Mouse (Mus musculus) ovary, postnatal 36 days (tissue): Measurements from ENCODE around the gene Gripap1.
A peak's percentile ranks its signal among the peaks of the same experiment; 100 is the strongest.
"Not testable (repeated sequence)": the region's sequence is repeated elsewhere in the genome, so short reads cannot be mapped to it uniquely, and the experiment has no call there.

ENCODE experiments used
- DNase-seq: peaks from one replicate; pipeline ENCODE4 v3.0.0; 2022; ENCODE audit warnings: low spot score, mixed read lengths

Gripap1 gene

GRCm38 (mm10) chrX:7778450-7779244 lies 10.9 kb upstream of the Gripap1 start:
- no peak for DNase-seq

- DNase-seq, result no peak
Observed at GRCm38 (mm10) chrX:7779294-7779693, 10.3 kb upstream of the Gripap1 start.

- no peak for DNase-seq
Observed at GRCm38 (mm10) chrX:7782603-7783092, 6.9 kb upstream of the Gripap1 start.

GRCm38 (mm10) chrX:7790309-7790708 lies 744 bp downstream of the Gripap1 start:
- no peak for DNase-seq

GRCm38 (mm10) chrX:7793361-7793760 lies 3.8 kb downstream of the Gripap1 start:
- DNase-seq, result no peak

GRCm38 (mm10) chrX:7795016-7795415 lies 5.5 kb downstream of the Gripap1 start:
- peak; percentile 42 for DNase-seq

GRCm38 (mm10) chrX:7797327-7797726 lies 7.8 kb downstream of the Gripap1 start:
- no peak for DNase-seq

- not testable (repeated sequence) for DNase-seq
Observed at GRCm38 (mm10) chrX:7802157-7802556, 12.6 kb downstream of the Gripap1 start.

- peak; percentile 15 for DNase-seq
Observed at GRCm38 (mm10) chrX:7815016-7815415, 25.5 kb downstream of the Gripap1 start.

- peak; percentile 23 for DNase-seq
Observed at GRCm38 (mm10) chrX:7821865-7822779, 32.6 kb downstream of the Gripap1 start, which contains the start of gene Kcnd1. TSS of gene Kcnd1 (plus strand) at chrX:7822289.

- no peak for DNase-seq
Observed at GRCm38 (mm10) chrX:7837146-7837545, 47.6 kb downstream of the Gripap1 start.

- DNase-seq, result no peak
Observed at GRCm38 (mm10) chrX:7840842-7841162, 51.2 kb downstream of the Gripap1 start.

- peak; percentile 91 for DNase-seq
Observed at GRCm38 (mm10) chrX:7841163-7842162, 51.9 kb downstream of the Gripap1 start, which contains the start of gene Otud5. TSS of gene Otud5 (plus strand) at chrX:7841364.

- DNase-seq, result peak; percentile 20
Observed at GRCm38 (mm10) chrX:7842318-7842717, 52.8 kb downstream of the Gripap1 start.

- no peak for DNase-seq
Observed at GRCm38 (mm10) chrX:7847845-7848244, 58.3 kb downstream of the Gripap1 start.

- peak; percentile 12 for DNase-seq
Observed at GRCm38 (mm10) chrX:7854578-7854977, 65.0 kb downstream of the Gripap1 start.

- no peak for DNase-seq
Observed at GRCm38 (mm10) chrX:7859191-7859753, 69.7 kb downstream of the Gripap1 start.

- DNase-seq, result no peak
Observed at GRCm38 (mm10) chrX:7863181-7863580, 73.6 kb downstream of the Gripap1 start.

- DNase-seq, result no peak
Observed at GRCm38 (mm10) chrX:7864551-7864950, 75.0 kb downstream of the Gripap1 start.

- no peak for DNase-seq
Observed at GRCm38 (mm10) chrX:7865343-7865742, 75.8 kb downstream of the Gripap1 start.

GRCm38 (mm10) chrX:7865786-7866185 lies 76.2 kb downstream of the Gripap1 start:
- DNase-seq, result no peak
